19 mouse cellular contexts compared by ENCODE assay signal in genomic region chr6:50531003-50531402, GRCm38 (mm10).
"Had no signal": no experiment of that assay in that cellular context is flagged by ENCODE, and none has a peak within 500 bp of the region (broad histone marks: within the 10 kb centered on the region; RNA-seq: fewer than 3 reads in every experiment).

No protein-coding gene starts in this region.

- H3K4me3 ChIP-seq: left cerebral cortex, adult 2 months; megakaryocyte, embryonic 14.5 days; midbrain, embryonic 15.5 days; myocyte; neural tube, embryonic 13.5 days; stomach, embryonic 15.5 days had no signal

- H3K36me3 ChIP-seq: midbrain, embryonic 15.5 days; neural tube, embryonic 13.5 days; stomach, embryonic 15.5 days had no signal

- ATAC-seq: liver, postnatal 0 days; lung, postnatal 0 days; midbrain, embryonic 15.5 days had no signal

- H3K9ac ChIP-seq: liver, embryonic 14.5 days; liver, postnatal 0 days; lung, embryonic 14.5 days; midbrain, embryonic 15.5 days; neural tube, embryonic 13.5 days; stomach, embryonic 15.5 days had no signal

- H3K27me3 ChIP-seq: midbrain, embryonic 15.5 days; neural tube, embryonic 13.5 days; stomach, embryonic 15.5 days had no signal

- H3K9me3 ChIP-seq: midbrain, embryonic 15.5 days; neural tube, embryonic 13.5 days; stomach, embryonic 15.5 days had no signal

- DNase-seq: kidney, postnatal 25 days; layer of hippocampus, postnatal 36 days; liver, postnatal 0 days; lung, embryonic 14.5 days; retina, postnatal 1 day; right cerebral cortex, postnatal 25 days; spleen, adult 18-20 months; thymus, postnatal 25 days had no signal

- H3K27ac ChIP-seq: left cerebral cortex, adult 2 months; liver, embryonic 14.5 days; macrophage; midbrain, embryonic 15.5 days; neural tube, embryonic 13.5 days; stomach, embryonic 15.5 days had no signal

- H3K4me2 ChIP-seq: liver, embryonic 11.5 days; lung, embryonic 14.5 days; midbrain, embryonic 11.5 days; midbrain, embryonic 15.5 days; neural tube, embryonic 13.5 days; stomach, embryonic 15.5 days had no signal
